Mouse (Mus musculus) heart, adult 2 months (tissue): ENCODE results near the gene Hist1h3a.

ENCODE experiments used
- CTCF ChIP-seq: fragments of 200-600 bp; IDR thresholded peaks from 2 replicates; pipeline ENCODE4 v1.8.1; 2022; ENCODE audit warnings: antibody characterized with exemption, mild to moderate bottlenecking, moderate library complexity
- POLR2A ChIP-seq: fragments of 200-500 bp; IDR thresholded peaks from 2 replicates; pipeline ENCODE4 v1.6.1; 2011; ENCODE audit warnings: mild to moderate bottlenecking, low read depth, low read length, control low read depth; ENCODE audit not compliant: insufficient read depth

DNA sequence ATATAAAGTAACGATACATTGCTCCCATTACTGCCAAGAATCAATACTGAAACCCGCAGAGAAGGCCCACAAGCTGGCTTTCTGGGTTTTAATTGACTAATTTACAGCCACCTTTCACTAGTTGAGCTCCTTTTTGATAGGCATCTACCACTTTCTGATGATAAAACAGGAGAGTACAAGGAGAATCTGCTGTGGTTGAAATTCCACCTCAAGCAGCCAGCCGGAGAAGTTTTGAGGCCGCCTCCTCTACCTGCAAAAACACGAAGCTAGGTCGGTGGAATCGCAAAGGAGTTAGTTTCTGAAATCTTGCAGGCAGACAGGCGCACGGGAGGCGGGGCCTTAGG is 1.0 kb upstream of the Hist1h3a start:
- TF ChIP-seq CTCF, result no peak
- no peak for TF ChIP-seq POLR2A
